Mouse (Mus musculus): ENCODE measurements at regions not wholly inside any gene's neighbourhood (a gene's known extent, or its start where the extent isn't known, plus 50 kb on each side); places are given as distances from the start of the nearest gene placed in this dataset.

DNA sequence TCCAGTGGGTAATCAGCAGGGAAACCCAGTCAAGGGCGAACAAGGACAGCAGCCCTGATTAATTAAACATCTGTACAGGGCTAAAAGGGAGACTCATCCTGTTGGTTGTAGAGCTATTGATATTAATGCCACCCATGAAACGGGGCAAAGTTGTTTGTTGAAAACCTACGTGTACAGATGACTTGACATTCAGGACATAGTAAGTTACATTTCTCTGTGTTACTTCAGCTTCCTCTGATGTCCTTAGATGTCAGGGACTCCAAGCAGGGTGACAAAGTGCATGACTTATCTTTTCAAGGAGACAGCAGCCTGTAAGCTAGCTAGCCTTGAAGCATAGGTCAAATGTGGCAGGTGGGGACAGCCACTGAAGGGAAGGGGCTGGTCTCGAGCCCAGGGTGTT is 390.5 kb downstream of the Ccdc171 start:
- H3K4me1 ChIP-seq (ENCODE audit: control insufficient read depth, insufficient read depth, low read length): no peaks in the 10 kb centered on the region

DNA sequence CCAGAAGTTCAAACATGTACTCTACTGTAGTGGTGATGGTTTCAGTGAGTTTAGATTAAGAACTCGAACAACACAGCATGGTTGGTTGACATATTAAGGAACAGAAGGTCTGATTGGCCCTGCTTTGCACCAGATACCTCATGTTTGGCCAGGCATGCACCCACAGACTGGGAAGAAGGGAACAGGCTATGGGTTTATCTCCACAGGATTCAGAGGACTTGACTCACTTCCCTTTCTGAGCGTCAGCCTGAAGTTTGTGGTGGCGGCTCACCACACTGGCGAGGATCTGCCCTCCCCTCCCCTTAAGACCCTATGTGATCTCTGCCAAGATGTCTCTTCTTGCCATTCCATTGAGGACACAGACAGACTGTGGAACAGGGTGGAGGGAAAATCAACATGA is 391.7 kb downstream of the Ccdc171 start:
- no peaks in the 10 kb centered on the region for H3K9me3 ChIP-seq (replicated peaks; ENCODE audit: control insufficient read depth, low read length, poor library complexity, severe bottlenecking)
- ATAC-seq: no peak
- H3K36me3 ChIP-seq (ENCODE audit: control insufficient read depth, insufficient read depth, low read length): no peaks in the 10 kb centered on the region
- no peak overlapping the region for H3K4me2 ChIP-seq (ENCODE audit: low read length)
- WGBS: 92% methylated on average over 4 of the region's 4 CpGs
- no peak overlapping the region for H3K9ac ChIP-seq (ENCODE audit: low read depth, low read length)
- H3K27ac ChIP-seq (ENCODE audit: low read length): no peak overlapping the region
- H3K4me1 ChIP-seq (ENCODE audit: control insufficient read depth, insufficient read depth, low read length): no peaks in the 10 kb centered on the region
- H3K27me3 ChIP-seq (ENCODE audit: control insufficient read depth, insufficient read depth, low read depth, low read length): no peaks in the 10 kb centered on the region
- no peak overlapping the region for H3K4me3 ChIP-seq (ENCODE audit: low read depth, low read length)

More for the DNA sequence above, 390.5 kb downstream of the Ccdc171 start:
- no peak overlapping the region for H3K4me3 ChIP-seq (ENCODE audit: low read depth, low read length)
- no peak overlapping the region for H3K4me2 ChIP-seq (ENCODE audit: low read length)
- H3K9me3 ChIP-seq (replicated peaks; ENCODE audit: control insufficient read depth, low read length, poor library complexity, severe bottlenecking): no peaks in the 10 kb centered on the region
- WGBS: 61% methylated on average over 4 of the region's 4 CpGs
- ATAC-seq: no peak
- H3K9ac ChIP-seq (ENCODE audit: low read depth, low read length): no peak overlapping the region
- H3K27ac ChIP-seq (ENCODE audit: low read length): no peak overlapping the region
- no peaks in the 10 kb centered on the region for H3K27me3 ChIP-seq (ENCODE audit: control insufficient read depth, insufficient read depth, low read depth, low read length)
- no peaks in the 10 kb centered on the region for H3K36me3 ChIP-seq (ENCODE audit: control insufficient read depth, insufficient read depth, low read length)

DNA sequence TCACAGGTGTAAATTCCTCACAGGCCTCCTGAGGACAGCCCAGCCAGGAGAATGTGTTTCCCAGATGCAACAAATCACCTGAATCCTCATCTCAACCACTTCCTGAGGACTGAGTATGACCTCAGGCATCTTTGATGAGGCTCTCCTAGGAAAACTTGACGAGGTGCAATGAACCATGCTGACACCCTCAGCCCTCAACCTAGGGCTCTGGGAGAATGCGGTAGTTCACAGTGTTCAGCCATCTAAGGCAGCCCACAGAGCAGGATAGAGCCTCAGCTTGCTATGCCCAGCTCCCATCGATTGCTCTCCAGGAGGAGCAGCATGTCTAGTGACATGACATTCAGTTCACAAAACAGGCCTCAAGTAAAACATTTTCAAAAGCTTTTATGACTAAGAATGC is 392.7 kb downstream of the Ccdc171 start:
- 92% methylated on average over 3 of the region's 3 CpGs for WGBS
- Histone ChIP-seq H3K4me2 (ENCODE audit: low read length) (no peak overlapping the region), H3K36me3 (ENCODE audit: control insufficient read depth, insufficient read depth, low read length) (no peaks in the 10 kb centered on the region), H3K9me3 (replicated peaks; ENCODE audit: control insufficient read depth, low read length, poor library complexity, severe bottlenecking) (no peaks in the 10 kb centered on the region), H3K4me3 (ENCODE audit: low read depth, low read length) (no peak overlapping the region), H3K9ac (ENCODE audit: low read depth, low read length) (no peak overlapping the region), H3K27ac (ENCODE audit: low read length) (no peak overlapping the region), H3K27me3 (ENCODE audit: control insufficient read depth, insufficient read depth, low read depth, low read length) (no peaks in the 10 kb centered on the region), H3K4me1 (ENCODE audit: control insufficient read depth, insufficient read depth, low read length) (no peaks in the 10 kb centered on the region)
- no peak for ATAC-seq

DNA sequence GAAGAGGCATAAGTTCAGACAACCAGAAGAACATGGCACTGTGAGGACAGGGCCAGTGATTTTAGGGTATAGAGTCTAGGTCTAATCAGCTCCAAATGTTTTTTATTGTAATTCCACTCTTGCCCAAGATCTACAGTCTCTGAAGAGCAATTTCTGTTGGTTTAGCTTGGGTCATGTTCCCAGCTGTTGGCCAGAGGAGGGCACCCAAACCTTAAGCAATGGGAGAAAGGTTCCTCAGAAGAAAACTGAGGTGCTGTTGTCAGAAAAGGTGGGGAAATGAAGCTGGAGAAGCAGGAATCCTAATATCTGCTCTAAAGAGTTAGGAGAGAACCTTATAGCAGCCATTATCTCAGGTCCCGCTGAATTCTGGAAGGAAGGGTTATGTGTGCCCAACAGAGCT is 393.7 kb downstream of the Ccdc171 start:
- no peak for ATAC-seq
- no peak overlapping the region for H3K9ac ChIP-seq (ENCODE audit: low read depth, low read length)
- no peak overlapping the region for H3K4me3 ChIP-seq (ENCODE audit: low read depth, low read length)
- no peaks in the 10 kb centered on the region for H3K27me3 ChIP-seq (ENCODE audit: control insufficient read depth, insufficient read depth, low read depth, low read length)
- H3K4me2 ChIP-seq (ENCODE audit: low read length): no peak overlapping the region
- H3K36me3 ChIP-seq (ENCODE audit: control insufficient read depth, insufficient read depth, low read length): no peaks in the 10 kb centered on the region
- WGBS: 92% methylated on average over 1 of the region's 1 CpGs
- H3K9me3 ChIP-seq (replicated peaks; ENCODE audit: control insufficient read depth, low read length, poor library complexity, severe bottlenecking): no peaks in the 10 kb centered on the region
- H3K27ac ChIP-seq (ENCODE audit: low read length): no peak overlapping the region
- no peaks in the 10 kb centered on the region for H3K4me1 ChIP-seq (ENCODE audit: control insufficient read depth, insufficient read depth, low read length)

DNA sequence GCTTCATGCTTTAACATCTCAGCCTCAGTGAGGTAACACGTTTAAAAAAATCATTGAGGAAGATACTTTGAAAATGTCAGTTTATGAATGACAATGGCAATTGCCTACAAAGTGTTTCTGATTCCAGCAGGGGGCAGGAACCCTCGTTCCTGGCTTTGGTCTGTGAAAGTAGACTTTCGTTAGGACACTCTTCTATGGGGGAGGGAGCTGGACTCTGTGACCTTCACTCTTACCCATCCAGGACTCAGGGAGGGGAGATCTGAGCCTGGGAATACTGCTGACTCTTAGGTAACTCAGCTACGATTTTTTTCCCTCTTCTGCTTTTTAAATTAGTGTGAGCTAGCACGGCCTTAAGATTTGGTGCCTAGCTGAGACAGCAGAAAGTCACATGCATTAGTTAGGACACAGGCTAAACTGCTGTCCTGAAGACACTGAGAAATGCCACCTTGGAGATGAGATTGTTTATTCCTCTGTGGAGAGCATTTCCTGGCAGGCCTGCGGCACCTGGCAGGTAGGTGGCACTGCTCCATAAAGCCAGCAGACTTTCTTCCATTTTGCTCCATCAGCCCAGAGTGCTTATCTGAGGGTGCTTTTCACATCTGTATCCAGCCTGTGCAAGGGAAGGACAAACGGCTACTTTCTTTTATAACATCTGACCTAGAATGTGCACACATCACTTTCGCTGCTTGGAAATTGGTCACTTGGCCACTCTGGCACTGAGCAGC is 399.9 kb downstream of the Ccdc171 start:
- H3K36me3 ChIP-seq (ENCODE audit: control insufficient read depth, insufficient read depth, low read length): no peaks in the 10 kb centered on the region
- no peak for ATAC-seq
- no peaks in the 10 kb centered on the region for H3K27me3 ChIP-seq (ENCODE audit: control insufficient read depth, insufficient read depth, low read depth, low read length)
- no peak overlapping the region for H3K4me3 ChIP-seq (ENCODE audit: low read depth, low read length)
- no peaks in the 10 kb centered on the region for H3K9me3 ChIP-seq (replicated peaks; ENCODE audit: control insufficient read depth, low read length, poor library complexity, severe bottlenecking)
- no peak overlapping the region for H3K4me2 ChIP-seq (ENCODE audit: low read length)
- 64% methylated on average over 8 of the region's 8 CpGs for WGBS
- H3K27ac ChIP-seq (ENCODE audit: low read length): no peak overlapping the region
- H3K4me1 ChIP-seq (ENCODE audit: control insufficient read depth, insufficient read depth, low read length): no peaks in the 10 kb centered on the region
- H3K9ac ChIP-seq (ENCODE audit: low read depth, low read length): no peak overlapping the region

DNA sequence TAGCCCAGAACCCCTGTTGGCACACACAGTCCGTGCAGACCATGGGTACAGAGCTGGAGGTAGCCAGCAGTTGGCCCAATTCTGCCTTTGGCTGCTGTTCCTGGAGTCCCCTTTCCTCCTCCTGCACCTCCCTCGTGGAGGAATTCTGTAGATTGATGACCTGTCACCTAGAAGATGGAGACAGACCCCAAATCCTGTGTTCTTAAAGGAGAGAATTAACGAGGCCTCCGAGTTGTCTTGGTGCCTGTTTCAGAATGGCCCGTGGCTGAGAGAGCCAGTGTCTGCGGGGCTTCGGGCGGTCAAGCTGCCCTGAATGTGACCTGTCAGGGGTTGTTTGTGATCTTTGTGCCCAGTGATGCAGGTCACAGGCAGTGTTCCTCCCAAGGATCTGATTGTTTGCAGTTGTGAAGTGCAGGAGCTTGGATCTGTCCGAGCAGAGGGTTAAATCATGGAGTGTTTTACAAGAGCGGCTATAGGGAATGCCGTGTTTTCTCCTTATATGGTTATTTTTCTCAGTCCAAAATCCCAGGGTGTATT is 400.9 kb downstream of the Ccdc171 start:
- H3K27ac ChIP-seq (ENCODE audit: low read length): no peak overlapping the region
- H3K4me2 ChIP-seq (ENCODE audit: low read length): no peak overlapping the region
- H3K36me3 ChIP-seq (ENCODE audit: control insufficient read depth, insufficient read depth, low read length): no peaks in the 10 kb centered on the region
- H3K9ac ChIP-seq (ENCODE audit: low read depth, low read length): no peak overlapping the region
- no peak for ATAC-seq
- H3K4me1 ChIP-seq (ENCODE audit: control insufficient read depth, insufficient read depth, low read length): no peaks in the 10 kb centered on the region
- no peaks in the 10 kb centered on the region for H3K9me3 ChIP-seq (replicated peaks; ENCODE audit: control insufficient read depth, low read length, poor library complexity, severe bottlenecking)
- H3K4me3 ChIP-seq (ENCODE audit: low read depth, low read length): no peak overlapping the region
- H3K27me3 ChIP-seq (ENCODE audit: control insufficient read depth, insufficient read depth, low read depth, low read length): no peaks in the 10 kb centered on the region
- WGBS: 40% methylated on average over 11 of the region's 11 CpGs

DNA sequence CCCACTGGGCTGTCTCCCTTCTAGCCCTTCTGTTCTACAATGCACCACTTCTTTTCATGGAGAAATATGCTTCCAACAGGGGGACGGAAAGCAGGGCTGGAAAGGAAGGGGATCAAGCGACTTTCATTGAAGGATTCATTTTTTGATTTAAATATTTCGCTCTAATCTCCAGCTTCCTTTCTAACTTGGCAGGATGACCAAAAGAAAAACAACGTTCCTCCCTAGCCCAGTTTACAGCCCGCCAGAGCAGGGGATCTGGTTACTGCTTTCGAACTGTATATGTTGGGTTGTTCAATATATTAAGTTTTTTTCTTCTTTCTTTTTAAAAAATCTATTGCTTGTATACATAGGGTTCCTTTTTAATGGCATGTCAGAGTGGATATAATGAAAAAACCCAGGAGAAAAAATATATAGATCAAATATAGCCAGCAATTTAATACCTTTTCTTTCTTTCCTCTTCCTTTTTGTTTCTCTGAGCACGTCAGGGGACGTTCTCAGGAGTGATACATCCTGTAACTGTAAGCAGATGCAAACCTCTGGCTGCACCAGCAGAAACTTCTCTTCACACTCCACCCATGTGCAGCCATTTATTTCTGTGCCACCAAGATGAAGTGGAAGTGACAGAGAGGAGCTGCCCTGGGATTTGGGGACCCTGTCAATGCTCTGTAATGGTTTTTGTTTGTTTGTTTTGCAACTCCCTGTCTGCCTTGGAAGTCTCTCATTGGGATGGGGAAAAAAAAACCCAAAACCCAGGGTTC is 406.7 kb downstream of the Ccdc171 start:
- WGBS: 78% methylated on average over 8 of the region's 8 CpGs
- H3K4me3 ChIP-seq (ENCODE audit: low read depth, low read length): no peak overlapping the region
- H3K9ac ChIP-seq (ENCODE audit: low read depth, low read length): no peak overlapping the region
- no peaks in the 10 kb centered on the region for H3K36me3 ChIP-seq (ENCODE audit: control insufficient read depth, insufficient read depth, low read length)
- H3K4me2 ChIP-seq (ENCODE audit: low read length): no peak overlapping the region
- ATAC-seq: no peak
- H3K27ac ChIP-seq (ENCODE audit: low read length): no peak overlapping the region
- no peaks in the 10 kb centered on the region for H3K9me3 ChIP-seq (replicated peaks; ENCODE audit: control insufficient read depth, low read length, poor library complexity, severe bottlenecking)
- H3K27me3 ChIP-seq (ENCODE audit: control insufficient read depth, insufficient read depth, low read depth, low read length): no peaks in the 10 kb centered on the region
- no peaks in the 10 kb centered on the region for H3K4me1 ChIP-seq (ENCODE audit: control insufficient read depth, insufficient read depth, low read length)

DNA sequence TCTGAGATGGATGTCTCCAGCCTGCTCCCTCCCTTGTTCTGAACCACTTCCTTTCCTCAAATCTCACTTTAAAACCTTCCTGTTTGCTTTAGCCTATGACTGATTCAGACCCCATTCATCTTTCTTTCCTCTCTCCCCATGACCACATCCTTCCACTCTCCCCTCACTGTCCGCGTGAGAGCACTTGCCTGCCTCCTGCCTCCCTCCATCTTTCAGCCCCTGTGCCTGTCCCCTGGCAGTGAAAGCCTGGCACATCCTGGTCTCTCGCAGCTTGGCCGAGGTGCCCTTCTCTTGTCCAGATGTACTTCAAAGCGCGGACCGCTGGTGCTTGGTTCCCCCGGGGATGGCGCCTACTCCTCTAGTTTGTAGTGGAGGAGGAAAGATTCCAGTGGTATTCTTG is 416.3 kb downstream of the Ccdc171 start:
- Histone ChIP-seq H3K9me3 (replicated peaks; ENCODE audit: control insufficient read depth, low read length, poor library complexity, severe bottlenecking) (no peaks in the 10 kb centered on the region), H3K27ac (ENCODE audit: low read length) (no peak overlapping the region), H3K4me1 (ENCODE audit: control insufficient read depth, insufficient read depth, low read length) (no peaks in the 10 kb centered on the region), H3K9ac (ENCODE audit: low read depth, low read length) (no peak overlapping the region), H3K4me2 (ENCODE audit: low read length) (no peak overlapping the region), H3K36me3 (ENCODE audit: control insufficient read depth, insufficient read depth, low read length) (no peaks in the 10 kb centered on the region), H3K4me3 (ENCODE audit: low read depth, low read length) (no peak overlapping the region), H3K27me3 (ENCODE audit: control insufficient read depth, insufficient read depth, low read depth, low read length) (no peaks in the 10 kb centered on the region)
- 88% methylated on average over 9 of the region's 9 CpGs for WGBS
- ATAC-seq: no peak

DNA sequence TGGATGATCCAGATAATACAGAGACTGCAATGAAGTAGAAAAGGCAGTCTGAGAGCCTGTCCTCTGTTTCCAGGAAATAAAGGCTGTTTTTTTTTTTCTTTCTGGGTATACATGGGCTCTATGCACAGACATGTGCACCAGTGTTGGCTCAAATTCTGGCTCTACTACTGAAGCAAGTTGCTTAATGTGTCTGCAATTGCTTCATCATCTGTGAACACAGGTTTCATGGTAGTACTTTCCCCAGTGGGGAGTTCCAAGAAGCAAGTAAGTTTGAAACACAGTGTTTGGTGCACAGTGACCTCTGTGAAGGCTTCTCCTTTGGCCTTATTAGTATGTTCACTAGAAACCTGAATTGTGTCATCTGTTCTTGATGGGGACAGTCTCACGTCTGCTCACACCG is 424.3 kb downstream of the Ccdc171 start:
- WGBS: 98% methylated on average over 2 of the region's 2 CpGs

More for the DNA sequence above, 424.3 kb downstream of the Ccdc171 start:
- no peak overlapping the region for H3K27ac ChIP-seq (ENCODE audit: low read length)
- no peak overlapping the region for H3K4me3 ChIP-seq (ENCODE audit: low read depth, low read length)
- no peak for ATAC-seq
- no peaks in the 10 kb centered on the region for H3K36me3 ChIP-seq (ENCODE audit: control insufficient read depth, insufficient read depth, low read length)
- H3K9me3 ChIP-seq (replicated peaks; ENCODE audit: control insufficient read depth, low read length, poor library complexity, severe bottlenecking): no peaks in the 10 kb centered on the region
- H3K9ac ChIP-seq (ENCODE audit: low read depth, low read length): no peak overlapping the region
- H3K27me3 ChIP-seq (ENCODE audit: control insufficient read depth, insufficient read depth, low read depth, low read length): no peaks in the 10 kb centered on the region
- H3K4me1 ChIP-seq (ENCODE audit: control insufficient read depth, insufficient read depth, low read length): no peaks in the 10 kb centered on the region
- no peak overlapping the region for H3K4me2 ChIP-seq (ENCODE audit: low read length)
